Mouse (Mus musculus): ENCODE results near the gene Srsf5. TPM values are rescaled to one million over a fixed set of nuclear protein-coding genes. Genes with fewer than 3 reads are reported as not detected.

The Srsf5 gene
- polyA plus RNA-seq, 1 experiment from 2014 or later: 599 TPM

DNA sequence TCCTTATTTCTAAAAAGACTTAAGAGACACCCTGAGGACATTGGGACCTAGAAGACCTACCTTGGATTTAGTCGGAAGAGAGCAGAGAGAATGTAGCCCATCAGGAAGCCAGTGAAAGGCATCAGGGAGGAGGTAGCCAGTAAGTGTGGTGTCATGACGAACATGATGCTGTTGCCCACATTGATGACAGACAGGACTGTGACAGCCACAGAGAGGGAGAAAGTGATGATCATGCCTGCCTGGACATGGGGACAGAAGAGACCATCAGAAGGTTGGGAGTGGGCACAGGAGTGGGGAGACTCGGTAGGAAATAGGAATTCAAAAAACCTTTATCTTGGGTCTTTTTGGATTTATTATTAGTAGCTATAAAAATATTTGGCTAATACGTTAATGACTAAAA is 12.7 kb downstream of the Srsf5 start:
- Histone ChIP-seq H3K4me1 (replicated peaks; ENCODE audit: control insufficient read depth, insufficient read depth, low read length) (no peaks in the 10 kb centered on the region), H3K4me2 (ENCODE audit: low read depth, low read length) (no peak overlapping the region), H3K27ac (ENCODE audit: low read length) (no peak overlapping the region), H3K9me3 (ENCODE audit: control insufficient read depth, low read length) (no peaks in the 10 kb centered on the region), H3K9ac (ENCODE audit: low read length) (no peak overlapping the region), H3K36me3 (ENCODE audit: control insufficient read depth, insufficient read depth, low read length) (peaks cover 47% of the 10 kb centered on the region), H3K4me3 (ENCODE audit: low read length) (no peak overlapping the region), H3K27me3 (ENCODE audit: control insufficient read depth, insufficient read depth, low read depth, low read length) (no peaks in the 10 kb centered on the region)
- no peak for ATAC-seq (ENCODE audit: low read depth)
- WGBS: 83% methylated on average over 4 of the region's 4 CpGs

GRCm38 (mm10) chr12:80962566-80962965 is 17.3 kb downstream of the Srsf5 start:
- no peaks in the 10 kb centered on the region for H3K4me1 ChIP-seq (replicated peaks; ENCODE audit: control insufficient read depth, insufficient read depth, low read length)
- H3K27me3 ChIP-seq (ENCODE audit: control insufficient read depth, insufficient read depth, low read depth, low read length): no peaks in the 10 kb centered on the region
- H3K36me3 ChIP-seq (ENCODE audit: control insufficient read depth, insufficient read depth, low read length): peaks cover 9% of the 10 kb centered on the region
- no peak overlapping the region for H3K27ac ChIP-seq (ENCODE audit: low read length)
- WGBS: 65% methylated on average over 4 of the region's 4 CpGs
- no peaks in the 10 kb centered on the region for H3K9me3 ChIP-seq (ENCODE audit: control insufficient read depth, low read length)
- ATAC-seq (ENCODE audit: low read depth): no peak
- no peak overlapping the region for H3K9ac ChIP-seq (ENCODE audit: low read length)
- no peak overlapping the region for H3K4me3 ChIP-seq (ENCODE audit: low read length)
- H3K4me2 ChIP-seq (ENCODE audit: low read depth, low read length): no peak overlapping the region

- no peak overlapping the region for H3K4me2 ChIP-seq (ENCODE audit: low read depth, low read length)
- ATAC-seq (ENCODE audit: low read depth): no peak
- no peaks in the 10 kb centered on the region for H3K4me1 ChIP-seq (replicated peaks; ENCODE audit: control insufficient read depth, insufficient read depth, low read length)
- H3K9ac ChIP-seq (ENCODE audit: low read length): no peak overlapping the region
- no peaks in the 10 kb centered on the region for H3K36me3 ChIP-seq (ENCODE audit: control insufficient read depth, insufficient read depth, low read length)
- no peaks in the 10 kb centered on the region for H3K9me3 ChIP-seq (ENCODE audit: control insufficient read depth, low read length)
- WGBS: 79% methylated on average over 11 of the region's 11 CpGs
- no peak overlapping the region for H3K27ac ChIP-seq (ENCODE audit: low read length)
- H3K27me3 ChIP-seq (ENCODE audit: control insufficient read depth, insufficient read depth, low read depth, low read length): no peaks in the 10 kb centered on the region
- H3K4me3 ChIP-seq (ENCODE audit: low read length): no peak overlapping the region
Measured at GRCm38 (mm10) chr12:80966059-80966838, 20.9 kb downstream of the Srsf5 start.

GRCm38 (mm10) chr12:80967918-80968317 is 22.6 kb downstream of the Srsf5 start:
- H3K27ac ChIP-seq (ENCODE audit: low read length): no peak overlapping the region
- no peaks in the 10 kb centered on the region for H3K4me1 ChIP-seq (replicated peaks; ENCODE audit: control insufficient read depth, insufficient read depth, low read length)
- 85% methylated on average over 9 of the region's 9 CpGs for WGBS
- no peak overlapping the region for H3K4me2 ChIP-seq (ENCODE audit: low read depth, low read length)
- no peaks in the 10 kb centered on the region for H3K36me3 ChIP-seq (ENCODE audit: control insufficient read depth, insufficient read depth, low read length)
- no peak for ATAC-seq (ENCODE audit: low read depth)
- no peaks in the 10 kb centered on the region for H3K9me3 ChIP-seq (ENCODE audit: control insufficient read depth, low read length)
- no peak overlapping the region for H3K4me3 ChIP-seq (ENCODE audit: low read length)
- H3K27me3 ChIP-seq (ENCODE audit: control insufficient read depth, insufficient read depth, low read depth, low read length): no peaks in the 10 kb centered on the region
- no peak overlapping the region for H3K9ac ChIP-seq (ENCODE audit: low read length)

- no peak for ATAC-seq (ENCODE audit: low read depth)
- WGBS: 80% methylated on average over 5 of the region's 5 CpGs
- Histone ChIP-seq H3K9ac (ENCODE audit: low read length) (no peak within 1 kb of the TSS), H3K4me1 (replicated peaks; ENCODE audit: control insufficient read depth, insufficient read depth, low read length) (no peaks in the 10 kb centered on the region), H3K27ac (ENCODE audit: low read length) (no peak within 1 kb of the TSS), H3K4me2 (ENCODE audit: low read depth, low read length) (no peak within 1 kb of the TSS), H3K9me3 (ENCODE audit: control insufficient read depth, low read length) (no peaks in the 10 kb centered on the region), H3K4me3 (ENCODE audit: low read length) (no peak within 1 kb of the TSS), H3K36me3 (ENCODE audit: control insufficient read depth, insufficient read depth, low read length) (no peaks in the 10 kb centered on the region), H3K27me3 (ENCODE audit: control insufficient read depth, insufficient read depth, low read depth, low read length) (no peaks in the 10 kb centered on the region)
Measured at GRCm38 (mm10) chr12:80968605-80969004, 23.3 kb downstream of the Srsf5 start, which contains the start of gene Slc10a1. Gene Slc10a1, minus strand, starts transcription at chr12:80968705.

GRCm38 (mm10) chr12:80970181-80970705 is 24.9 kb downstream of the Srsf5 start:
- Histone ChIP-seq H3K4me1 (replicated peaks; ENCODE audit: control insufficient read depth, insufficient read depth, low read length) (no peaks in the 10 kb centered on the region), H3K9ac (ENCODE audit: low read length) (no peak overlapping the region), H3K36me3 (ENCODE audit: control insufficient read depth, insufficient read depth, low read length) (no peaks in the 10 kb centered on the region), H3K4me2 (ENCODE audit: low read depth, low read length) (no peak overlapping the region), H3K4me3 (ENCODE audit: low read length) (no peak overlapping the region), H3K9me3 (ENCODE audit: control insufficient read depth, low read length) (no peaks in the 10 kb centered on the region), H3K27ac (ENCODE audit: low read length) (no peak overlapping the region), H3K27me3 (ENCODE audit: control insufficient read depth, insufficient read depth, low read depth, low read length) (no peaks in the 10 kb centered on the region)
- WGBS: 71% methylated on average over 8 of the region's 8 CpGs
- no peak for ATAC-seq (ENCODE audit: low read depth)

- Histone ChIP-seq H3K4me2 (ENCODE audit: low read depth, low read length) (no peak overlapping the region), H3K27ac (ENCODE audit: low read length) (no peak overlapping the region), H3K36me3 (ENCODE audit: control insufficient read depth, insufficient read depth, low read length) (no peaks in the 10 kb centered on the region), H3K9ac (ENCODE audit: low read length) (no peak overlapping the region), H3K9me3 (ENCODE audit: control insufficient read depth, low read length) (no peaks in the 10 kb centered on the region), H3K4me3 (ENCODE audit: low read length) (no peak overlapping the region), H3K27me3 (ENCODE audit: control insufficient read depth, insufficient read depth, low read depth, low read length) (no peaks in the 10 kb centered on the region), H3K4me1 (replicated peaks; ENCODE audit: control insufficient read depth, insufficient read depth, low read length) (no peaks in the 10 kb centered on the region)
- WGBS: 40% methylated on average over 3 of the region's 3 CpGs
- ATAC-seq (ENCODE audit: low read depth): no peak
Measured at GRCm38 (mm10) chr12:80971756-80972155, 26.5 kb downstream of the Srsf5 start.

GRCm38 (mm10) chr12:80975939-80976671 is 30.8 kb downstream of the Srsf5 start:
- Histone ChIP-seq H3K27me3 (ENCODE audit: control insufficient read depth, insufficient read depth, low read depth, low read length) (no peaks in the 10 kb centered on the region), H3K4me3 (ENCODE audit: low read length) (no peak overlapping the region), H3K4me1 (replicated peaks; ENCODE audit: control insufficient read depth, insufficient read depth, low read length) (no peaks in the 10 kb centered on the region), H3K9me3 (ENCODE audit: control insufficient read depth, low read length) (no peaks in the 10 kb centered on the region), H3K36me3 (ENCODE audit: control insufficient read depth, insufficient read depth, low read length) (no peaks in the 10 kb centered on the region), H3K9ac (ENCODE audit: low read length) (no peak overlapping the region), H3K4me2 (ENCODE audit: low read depth, low read length) (no peak overlapping the region), H3K27ac (ENCODE audit: low read length) (no peak overlapping the region)
- 73% methylated on average over 11 of the region's 11 CpGs for WGBS
- ATAC-seq (ENCODE audit: low read depth): no peak

GRCm38 (mm10) chr12:80982326-80982725 is 37.0 kb downstream of the Srsf5 start:
- Histone ChIP-seq H3K36me3 (ENCODE audit: control insufficient read depth, insufficient read depth, low read length) (no peaks in the 10 kb centered on the region), H3K9me3 (ENCODE audit: control insufficient read depth, low read length) (no peaks in the 10 kb centered on the region), H3K27me3 (ENCODE audit: control insufficient read depth, insufficient read depth, low read depth, low read length) (no peaks in the 10 kb centered on the region), H3K4me3 (ENCODE audit: low read length) (no peak overlapping the region), H3K4me1 (replicated peaks; ENCODE audit: control insufficient read depth, insufficient read depth, low read length) (no peaks in the 10 kb centered on the region), H3K4me2 (ENCODE audit: low read depth, low read length) (no peak overlapping the region), H3K9ac (ENCODE audit: low read length) (no peak overlapping the region), H3K27ac (ENCODE audit: low read length) (no peak overlapping the region)
- 1% methylated on average over 7 of the region's 7 CpGs for WGBS
- ATAC-seq (ENCODE audit: low read depth): no peak
